Mouse (Mus musculus): ENCODE data around the gene Iqcm. TPM values are rescaled to one million over a fixed set of nuclear protein-coding genes. Genes with fewer than 3 reads are reported as not detected.
"Not testable (repeated sequence)": the region's sequence is repeated elsewhere in the genome, so short reads cannot be mapped to it uniquely, and the experiment has no call there.

The Iqcm gene
- total RNA-seq (2018; cell fraction: chromatin; rRNA removed) = not detected
- total RNA-seq (2018; cell fraction: cytosol; rRNA removed) = not detected
- not detected for total RNA-seq (2018; cell fraction: nucleus; rRNA removed)
- not detected in 3 replicates for polyA plus RNA-seq (2018)

- H3K79me2 ChIP-seq (ENCODE audit: inconsistent target) = no peaks in the 10 kb centered on the region
- no peaks in the 10 kb centered on the region for H3K36me3 ChIP-seq (ENCODE audit: inconsistent target)
- no peak within 1 kb of the TSS for H3K27ac ChIP-seq
- 94% methylated on average over 7 of the region's 7 CpGs for WGBS (ENCODE audit: missing documents)
- no peak within 1 kb of the TSS for H3K4me3 ChIP-seq (ENCODE audit: inconsistent target)
Observed at GRCm38 (mm10) chr8:75448394-75448793, at the start of gene Iqcm. Gene Iqcm (plus strand): TSS chr8:75448694.

GRCm38 (mm10) chr8:75406489-75406888, 42.0 kb upstream of the Iqcm start, which contains the start of gene Gm10358:
Gene Gm10358 (minus strand): TSS chr8:75406589.
- no peak within 1 kb of the TSS for H3K27ac ChIP-seq
- no peak within 1 kb of the TSS for H3K4me3 ChIP-seq (ENCODE audit: inconsistent target)
- 94% methylated on average over 5 of the region's 5 CpGs for WGBS (ENCODE audit: missing documents)
- H3K36me3 ChIP-seq (ENCODE audit: inconsistent target) = no peaks in the 10 kb centered on the region
- no peaks in the 10 kb centered on the region for H3K79me2 ChIP-seq (ENCODE audit: inconsistent target)

DNA sequence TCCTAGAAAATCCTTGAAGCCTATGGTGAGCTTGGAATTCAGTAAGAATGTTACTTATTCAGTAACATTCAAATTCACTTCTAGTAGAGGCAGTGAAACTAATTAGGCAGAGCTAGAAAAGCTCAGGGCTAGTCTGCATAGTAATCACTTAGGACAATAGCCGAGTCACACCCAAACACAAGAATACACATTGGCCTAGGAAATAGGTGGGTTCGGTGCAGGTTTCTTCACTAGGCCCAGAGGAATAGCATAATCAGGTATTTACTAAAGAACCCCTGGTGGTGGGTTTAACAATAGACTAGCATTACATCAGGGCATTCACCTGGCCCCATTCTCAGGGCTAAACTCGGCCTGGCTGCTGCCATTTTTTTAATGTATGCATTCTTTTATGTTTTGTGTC, 32.8 kb upstream of the Iqcm start:
- not testable (repeated sequence) for H3K4me3 ChIP-seq (ENCODE audit: inconsistent target); H3K36me3 ChIP-seq (ENCODE audit: inconsistent target); H3K79me2 ChIP-seq (ENCODE audit: inconsistent target); H3K27ac ChIP-seq
- WGBS (ENCODE audit: missing documents) = 94% methylated on average over 3 of the region's 3 CpGs

DNA sequence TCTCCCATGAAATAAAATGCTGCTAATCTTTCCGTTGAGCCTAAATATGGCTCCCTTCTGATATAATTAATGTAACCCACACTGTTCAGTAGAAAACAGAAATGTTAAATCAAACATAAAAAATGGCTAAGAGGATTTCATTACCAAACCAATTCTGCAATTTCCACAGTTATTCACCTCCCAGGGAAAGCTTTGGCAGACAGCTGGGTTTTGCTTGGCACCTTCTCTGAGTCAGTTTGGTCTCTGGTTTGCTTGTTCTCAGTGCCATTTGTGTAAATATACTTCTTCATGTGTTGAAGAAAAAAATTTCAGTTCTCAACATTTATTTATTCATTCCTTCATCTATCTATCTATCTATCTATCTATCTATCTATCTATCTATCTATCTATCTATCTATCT, 28.3 kb downstream of the Iqcm start:
- no peaks in the 10 kb centered on the region for H3K79me2 ChIP-seq (ENCODE audit: inconsistent target)
- no peaks in the 10 kb centered on the region for H3K36me3 ChIP-seq (ENCODE audit: inconsistent target)
- WGBS (ENCODE audit: missing documents) = 83% methylated on average over 1 of the region's 1 CpGs
- H3K27ac ChIP-seq = no peak overlapping the region
- H3K4me3 ChIP-seq (ENCODE audit: inconsistent target) = no peak overlapping the region

DNA sequence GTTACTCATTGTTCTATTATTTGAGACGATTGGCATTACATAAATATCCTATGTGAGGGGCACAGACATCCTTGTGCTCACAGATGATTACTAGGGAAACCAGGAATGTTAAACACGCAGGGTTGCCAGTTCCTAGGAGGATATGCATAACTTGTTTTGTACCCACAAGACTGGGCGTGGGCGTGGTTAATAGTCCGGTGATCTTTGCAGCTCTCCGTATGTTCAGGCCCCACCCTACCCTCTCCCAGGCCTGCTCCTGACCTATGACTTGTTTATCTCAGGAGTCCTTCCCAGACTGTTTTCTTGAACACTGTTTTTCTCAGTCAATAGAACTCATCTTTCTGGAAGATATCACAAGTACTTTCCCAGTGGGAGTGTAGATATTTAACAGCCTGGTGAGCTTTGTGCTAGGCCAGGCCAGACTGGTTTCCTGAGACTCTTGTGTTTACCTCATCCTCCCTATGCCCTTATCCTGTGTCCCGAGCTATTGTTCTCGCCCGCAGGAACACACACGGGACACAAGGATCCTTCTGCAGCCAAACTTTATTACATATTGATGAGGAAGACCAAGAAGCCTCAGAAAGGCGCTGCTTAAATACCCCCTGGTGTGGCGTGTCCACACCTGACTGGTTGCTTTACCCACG, 40.7 kb downstream of the Iqcm start:
- H3K4me3 ChIP-seq (ENCODE audit: inconsistent target) = no peak overlapping the region
- H3K79me2 ChIP-seq (ENCODE audit: inconsistent target) = no peaks in the 10 kb centered on the region
- H3K36me3 ChIP-seq (ENCODE audit: inconsistent target) = no peaks in the 10 kb centered on the region
- 75% methylated on average over 13 of the region's 13 CpGs for WGBS (ENCODE audit: missing documents)
- no peak overlapping the region for H3K27ac ChIP-seq

DNA sequence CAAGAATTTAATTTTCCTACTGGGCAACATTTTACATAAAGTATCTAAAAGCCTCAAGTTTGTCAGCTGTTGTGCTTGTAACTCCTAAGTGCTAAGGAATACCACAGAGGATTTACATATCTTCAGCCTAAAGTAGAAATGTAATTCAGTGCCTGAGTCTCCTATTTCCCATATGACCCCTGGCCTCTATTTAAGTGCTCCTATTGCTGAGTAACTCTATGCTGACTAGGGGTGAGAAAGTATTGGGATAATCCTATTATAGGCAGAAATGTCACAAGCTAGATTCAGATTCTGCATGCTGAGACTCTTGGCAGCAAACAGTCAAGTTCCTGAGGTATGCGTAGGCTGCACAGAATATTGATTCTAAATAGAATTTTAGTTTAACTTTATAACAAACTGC, 60.8 kb downstream of the Iqcm start:
- H3K4me3 ChIP-seq (ENCODE audit: inconsistent target) = no peak overlapping the region
- H3K36me3 ChIP-seq (ENCODE audit: inconsistent target) = no peaks in the 10 kb centered on the region
- no peak overlapping the region for H3K27ac ChIP-seq
- WGBS (ENCODE audit: missing documents) = 91% methylated on average over 1 of the region's 1 CpGs
- no peaks in the 10 kb centered on the region for H3K79me2 ChIP-seq (ENCODE audit: inconsistent target)

GRCm38 (mm10) chr8:75513786-75514185, 65.3 kb downstream of the Iqcm start:
- 93% methylated on average over 3 of the region's 3 CpGs for WGBS (ENCODE audit: missing documents)

DNA sequence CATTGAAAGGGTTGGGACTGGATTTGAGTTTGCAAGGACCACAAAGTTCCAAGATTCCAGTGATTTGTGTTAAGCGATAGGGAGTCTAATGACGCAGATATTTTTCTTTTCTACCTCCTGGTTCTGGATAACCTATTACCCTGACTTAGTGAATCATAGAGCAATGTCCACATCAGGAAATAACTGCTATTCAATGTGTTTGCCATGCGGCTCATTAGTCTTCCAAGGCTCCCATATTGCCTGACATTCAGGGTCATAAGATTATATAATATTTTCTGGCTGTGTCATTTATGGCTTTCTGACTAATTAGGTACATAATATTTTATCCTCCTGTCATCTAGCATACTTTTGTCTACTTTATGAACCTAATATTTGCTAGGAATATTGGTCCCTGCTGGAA, 100.8 kb downstream of the Iqcm start:
- Histone ChIP-seq H3K27ac (no peak overlapping the region), H3K79me2 (ENCODE audit: inconsistent target) (no peaks in the 10 kb centered on the region), H3K36me3 (ENCODE audit: inconsistent target) (no peaks in the 10 kb centered on the region), H3K4me3 (ENCODE audit: inconsistent target) (no peak overlapping the region)
- 98% methylated on average over 3 of the region's 3 CpGs for WGBS (ENCODE audit: missing documents)

More at GRCm38 (mm10) chr8:75513786-75514185, 65.3 kb downstream of the Iqcm start:
- Histone ChIP-seq H3K36me3 (ENCODE audit: inconsistent target) (no peaks in the 10 kb centered on the region), H3K79me2 (ENCODE audit: inconsistent target) (no peaks in the 10 kb centered on the region), H3K27ac (no peak overlapping the region), H3K4me3 (ENCODE audit: inconsistent target) (no peak overlapping the region)

GRCm38 (mm10) chr8:75596281-75596680, 147.8 kb downstream of the Iqcm start:
- H3K27ac ChIP-seq = no peak overlapping the region
- H3K79me2 ChIP-seq (ENCODE audit: inconsistent target) = no peaks in the 10 kb centered on the region
- no peaks in the 10 kb centered on the region for H3K36me3 ChIP-seq (ENCODE audit: inconsistent target)
- 79% methylated on average over 2 of the region's 2 CpGs for WGBS (ENCODE audit: missing documents)
- H3K4me3 ChIP-seq (ENCODE audit: inconsistent target) = no peak overlapping the region

DNA sequence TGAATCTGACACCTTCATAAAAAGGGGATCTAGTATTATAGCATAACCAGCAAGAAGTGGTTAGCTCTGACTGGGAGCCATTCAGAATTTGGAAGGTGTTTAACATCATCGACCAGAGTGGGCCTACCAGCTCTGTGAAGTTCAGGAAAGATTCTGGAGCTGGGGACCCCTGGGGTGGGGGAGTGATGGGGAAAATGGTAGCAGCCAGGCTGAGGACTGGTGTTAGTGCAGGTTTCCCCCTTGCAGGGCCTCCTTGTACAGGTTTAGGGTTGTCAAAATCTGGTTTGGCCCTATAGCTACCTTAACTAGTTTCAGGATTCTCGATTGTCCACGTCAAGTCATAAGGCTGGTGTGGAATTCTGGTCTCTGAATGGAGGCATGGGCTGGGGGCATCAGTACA, 194.5 kb downstream of the Iqcm start:
- no peaks in the 10 kb centered on the region for H3K79me2 ChIP-seq (ENCODE audit: inconsistent target)
- H3K36me3 ChIP-seq (ENCODE audit: inconsistent target) = no peaks in the 10 kb centered on the region
- H3K27ac ChIP-seq = no peak overlapping the region
- 80% methylated on average over 3 of the region's 3 CpGs for WGBS (ENCODE audit: missing documents)
- no peak overlapping the region for H3K4me3 ChIP-seq (ENCODE audit: inconsistent target)

DNA sequence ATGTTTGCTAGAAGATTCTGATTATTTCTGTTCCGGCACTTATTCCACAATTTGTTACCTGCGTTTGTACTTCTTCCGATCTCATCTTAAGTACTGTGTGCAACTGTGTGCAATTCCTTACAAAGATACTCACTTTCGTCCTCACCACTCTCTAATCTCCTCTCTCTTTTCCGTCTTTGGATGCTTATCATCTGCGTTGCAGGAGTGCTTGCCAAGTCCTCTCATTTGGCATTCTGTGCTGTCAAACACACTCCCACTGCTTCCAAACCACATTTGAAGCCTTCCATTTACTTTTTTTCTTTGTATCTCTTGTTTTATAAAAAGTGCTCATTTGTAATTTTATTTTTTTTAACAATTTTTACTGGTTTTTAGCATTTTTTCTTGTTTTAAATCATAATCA, 210.8 kb downstream of the Iqcm start:
- no peaks in the 10 kb centered on the region for H3K36me3 ChIP-seq (ENCODE audit: inconsistent target)
- no peaks in the 10 kb centered on the region for H3K79me2 ChIP-seq (ENCODE audit: inconsistent target)
- 76% methylated on average over 6 of the region's 6 CpGs for WGBS (ENCODE audit: missing documents)
- no peak overlapping the region for H3K4me3 ChIP-seq (ENCODE audit: inconsistent target)
- no peak overlapping the region for H3K27ac ChIP-seq

DNA sequence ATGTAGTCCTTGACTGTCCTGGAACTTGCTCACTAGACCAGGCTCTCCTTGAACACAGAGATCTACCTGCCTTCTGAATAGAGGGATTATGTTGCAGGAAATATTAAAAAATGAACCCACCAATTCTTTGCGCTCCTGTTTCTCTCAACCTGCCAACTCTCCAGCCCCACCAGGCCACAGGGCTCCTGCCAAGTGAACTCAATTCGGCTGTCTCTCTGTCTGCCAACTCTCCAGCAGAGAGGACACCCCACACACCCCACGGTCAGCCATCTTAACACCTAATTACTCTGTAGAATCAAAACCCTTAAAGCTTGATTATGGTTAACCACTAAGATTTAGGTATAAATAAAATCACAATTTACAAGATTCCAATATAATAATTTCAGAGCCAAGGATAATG, 298.1 kb downstream of the Iqcm start:
- Histone ChIP-seq H3K36me3 (ENCODE audit: inconsistent target) (no peaks in the 10 kb centered on the region), H3K4me3 (ENCODE audit: inconsistent target) (no peak overlapping the region), H3K79me2 (ENCODE audit: inconsistent target) (no peaks in the 10 kb centered on the region), H3K27ac (no peak overlapping the region)
- WGBS (ENCODE audit: missing documents) = 87% methylated on average over 3 of the region's 3 CpGs

DNA sequence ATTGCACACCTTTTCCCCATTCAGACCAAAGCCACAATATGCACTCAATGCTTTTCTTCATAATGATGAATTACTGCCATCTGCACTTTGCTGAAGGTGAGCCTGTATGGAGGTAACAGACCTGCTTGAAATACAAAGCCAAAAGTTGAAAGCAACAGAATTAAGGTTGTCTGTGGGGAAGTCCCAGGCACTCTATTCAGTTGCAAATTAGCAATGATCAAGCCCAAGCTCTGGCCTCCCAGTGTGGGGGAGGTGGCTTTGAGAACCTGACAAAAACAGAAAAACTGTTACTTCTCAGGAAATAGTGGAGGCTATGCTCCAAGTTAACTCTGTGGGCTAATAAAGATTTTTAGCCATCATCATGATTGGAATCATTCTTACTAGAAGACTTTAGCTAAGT, 307.1 kb downstream of the Iqcm start:
- Histone ChIP-seq H3K79me2 (ENCODE audit: inconsistent target) (no peaks in the 10 kb centered on the region), H3K36me3 (ENCODE audit: inconsistent target) (no peaks in the 10 kb centered on the region), H3K4me3 (ENCODE audit: inconsistent target) (no peak overlapping the region), H3K27ac (no peak overlapping the region)

GRCm38 (mm10) chr8:75828468-75829132, 380.1 kb downstream of the Iqcm start:
- Histone ChIP-seq H3K27ac (no peak overlapping the region), H3K36me3 (ENCODE audit: inconsistent target) (no peaks in the 10 kb centered on the region), H3K4me3 (ENCODE audit: inconsistent target) (no peak overlapping the region), H3K79me2 (ENCODE audit: inconsistent target) (no peaks in the 10 kb centered on the region)
- 68% methylated on average over 4 of the region's 4 CpGs for WGBS (ENCODE audit: missing documents)

DNA sequence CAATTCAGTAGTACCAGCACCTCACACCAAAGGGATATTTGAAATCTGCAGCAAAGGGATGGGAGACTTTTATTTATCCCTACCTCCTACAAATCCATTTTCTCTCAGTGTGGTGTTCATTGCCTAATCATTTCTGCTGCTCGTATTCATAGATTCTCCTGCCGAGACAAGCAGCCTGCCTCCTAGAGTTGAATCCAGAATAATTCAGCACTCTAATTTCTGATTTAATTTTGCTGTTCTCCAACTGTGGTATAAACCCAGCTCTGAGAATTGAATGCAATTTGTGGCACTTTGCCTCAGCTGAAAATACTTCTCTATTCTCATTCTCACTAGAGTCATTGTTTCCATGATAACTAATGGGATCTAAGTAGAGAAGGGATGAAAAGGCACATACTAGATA, 386.8 kb downstream of the Iqcm start:
- WGBS (ENCODE audit: missing documents) = 79% methylated on average over 2 of the region's 2 CpGs
- Histone ChIP-seq H3K27ac (no peak overlapping the region), H3K79me2 (ENCODE audit: inconsistent target) (no peaks in the 10 kb centered on the region), H3K4me3 (ENCODE audit: inconsistent target) (no peak overlapping the region), H3K36me3 (ENCODE audit: inconsistent target) (no peaks in the 10 kb centered on the region)
